Mouse (Mus musculus) ES-Bruce4 (cell line): Measurements from ENCODE around the gene Mpl. TPM values are rescaled to one million over a fixed set of nuclear protein-coding genes. Genes with fewer than 3 reads are reported as not detected.

Experiments used
- H3K27ac ChIP-seq: 2 replicates; pipeline ENCODE4 v1.5.1; 2012; ENCODE audit warnings: low read length, inconsistent platforms; ENCODE audit not compliant: insufficient read depth
- H3K27me3 ChIP-seq: 2 replicates; pipeline ENCODE4 v1.6.1; 2012; ENCODE audit warnings: mild to moderate bottlenecking, low read length, inconsistent platforms; ENCODE audit not compliant: control insufficient read depth, poor library complexity, insufficient read depth, severe bottlenecking
- H3K36me3 ChIP-seq: 2 replicates; pipeline ENCODE4 v1.6.1; 2012; ENCODE audit warnings: inconsistent platforms, mild to moderate bottlenecking, low read length, moderate library complexity; ENCODE audit not compliant: control insufficient read depth, poor library complexity, insufficient read depth, severe bottlenecking
- H3K4me1 ChIP-seq: one replicate; pipeline ENCODE4 v1.8.1; 2011; ENCODE audit warnings: low read length; ENCODE audit not compliant: control insufficient read depth, insufficient read depth
- H3K4me3 ChIP-seq: 2 replicates; pipeline ENCODE4 v1.5.1; 2011; ENCODE audit warnings: low read depth, mild to moderate bottlenecking, low read length
- H3K9ac ChIP-seq: 2 replicates; pipeline ENCODE4 v1.6.1; 2012; ENCODE audit warnings: low read depth, mild to moderate bottlenecking, inconsistent platforms; ENCODE audit not compliant: poor library complexity, severe bottlenecking
- H3K9me3 ChIP-seq: replicated peaks from 2 replicates; pipeline ENCODE4 v1.6.1; 2012; ENCODE audit warnings: mild to moderate bottlenecking, low read length, inconsistent platforms; ENCODE audit not compliant: control insufficient read depth, poor library complexity, insufficient read depth, severe bottlenecking
- CTCF ChIP-seq: IDR thresholded peaks from one replicate; pipeline ENCODE4 v1.8.1; 2011; ENCODE audit warnings: low read depth, low read length
- EP300 ChIP-seq: IDR thresholded peaks from 2 replicates; pipeline ENCODE4 v1.6.1; 2011; ENCODE audit warnings: low read depth, low read length; ENCODE audit not compliant: insufficient read depth
- POLR2A ChIP-seq: IDR thresholded peaks from one replicate; pipeline ENCODE4 v1.8.1; 2011; ENCODE audit warnings: low read length; ENCODE audit not compliant: insufficient read depth
- polyA plus RNA-seq: library from polyadenylated mRNA; stranded (reverse); fragments of >200 nt; gene quantifications from 2 replicates; pipeline ENCODE4 v1.2.4, GENCODE M21; 2011; ENCODE audit warnings: low read depth; ENCODE audit not compliant: missing spikeins, insufficient read depth, insufficient read length

The Mpl gene
- polyA plus RNA-seq, 1 experiment = not detected

- Histone ChIP-seq H3K27me3 (no peaks in the 10 kb centered on the region), H3K36me3 (peaks cover 24% of the 10 kb centered on the region), H3K9ac (no peak overlapping the region), H3K27ac (no peak overlapping the region), H3K4me1 (no peaks in the 10 kb centered on the region), H3K4me3 (no peak overlapping the region), H3K9me3 (no peaks in the 10 kb centered on the region)
- TF ChIP-seq POLR2A (no peak), CTCF (no peak), EP300 (no peak)
Measured at GRCm38 (mm10) chr4:118410871-118411270, 46.4 kb downstream of the Mpl start.

- H3K4me1 ChIP-seq = no peaks in the 10 kb centered on the region
- peak within 1 kb of the TSS; percentile 84 for H3K9ac ChIP-seq
- no peak within 1 kb of the TSS for H3K27ac ChIP-seq
Measured at GRCm38 (mm10) chr4:118409142-118409900, 48.0 kb downstream of the Mpl start, which contains the start of the genes Szt2 and Med8. Gene Szt2, minus strand, starts transcription at chr4:118409273. Gene Med8, plus strand, starts transcription at chr4:118409337.

GRCm38 (mm10) chr4:118402701-118403100 lies 54.6 kb downstream of the Mpl start:
- Histone ChIP-seq H3K36me3 (peaks cover 13% of the 10 kb centered on the region), H3K27me3 (no peaks in the 10 kb centered on the region), H3K27ac (no peak overlapping the region), H3K4me3 (no peak overlapping the region), H3K9ac (no peak overlapping the region), H3K4me1 (no peaks in the 10 kb centered on the region), H3K9me3 (no peaks in the 10 kb centered on the region)
- no peak for TF ChIP-seq CTCF
- TF ChIP-seq POLR2A = no peak
- TF ChIP-seq EP300 = no peak

More at GRCm38 (mm10) chr4:118409142-118409900, 48.0 kb downstream of the Mpl start, which contains the start of the genes Szt2 and Med8:
- TF ChIP-seq POLR2A = peak; percentile 11
- TF ChIP-seq EP300 = no peak
- Histone ChIP-seq H3K9me3 (no peaks in the 10 kb centered on the region), H3K27me3 (no peaks in the 10 kb centered on the region), H3K36me3 (peaks cover 14% of the 10 kb centered on the region), H3K4me3 (peak within 1 kb of the TSS; percentile 89)

GRCm38 (mm10) chr4:118401918-118402317 lies 55.4 kb downstream of the Mpl start:
- Histone ChIP-seq H3K4me1 (no peaks in the 10 kb centered on the region), H3K9me3 (no peaks in the 10 kb centered on the region), H3K4me3 (no peak overlapping the region), H3K36me3 (peaks cover 16% of the 10 kb centered on the region), H3K27ac (no peak overlapping the region), H3K27me3 (no peaks in the 10 kb centered on the region), H3K9ac (no peak overlapping the region)
- TF ChIP-seq EP300 = no peak
- TF ChIP-seq POLR2A = no peak
- no peak for TF ChIP-seq CTCF

- no peak overlapping the region for H3K4me3 ChIP-seq
- TF ChIP-seq EP300 = no peak
- TF ChIP-seq POLR2A = no peak
- no peak for TF ChIP-seq CTCF
- no peaks in the 10 kb centered on the region for H3K27me3 ChIP-seq
- H3K9ac ChIP-seq = no peak overlapping the region
- no peak overlapping the region for H3K27ac ChIP-seq
- no peaks in the 10 kb centered on the region for H3K9me3 ChIP-seq
- peaks cover 16% of the 10 kb centered on the region for H3K36me3 ChIP-seq
- H3K4me1 ChIP-seq = no peaks in the 10 kb centered on the region
Measured at GRCm38 (mm10) chr4:118401421-118401820, 55.9 kb downstream of the Mpl start.

GRCm38 (mm10) chr4:118398400-118398799 lies 58.9 kb downstream of the Mpl start:
- H3K4me1 ChIP-seq = no peaks in the 10 kb centered on the region
- no peaks in the 10 kb centered on the region for H3K27me3 ChIP-seq
- H3K36me3 ChIP-seq = peaks cover 19% of the 10 kb centered on the region
- no peak overlapping the region for H3K27ac ChIP-seq
- H3K9me3 ChIP-seq = no peaks in the 10 kb centered on the region
- H3K9ac ChIP-seq = no peak overlapping the region
- TF ChIP-seq EP300 = no peak
- TF ChIP-seq POLR2A = no peak
- no peak for TF ChIP-seq CTCF
- no peak overlapping the region for H3K4me3 ChIP-seq
